13 mouse cellular contexts compared by ENCODE assay signal in genomic region chr11:102610675-102611316, GRCm38 (mm10). TPM values are rescaled to one million over a fixed set of nuclear protein-coding genes. Genes with fewer than 3 reads are reported as not detected.
DNase-seq lines count a peak whose midpoint lies in the region; ATAC-seq and TF ChIP-seq lines count a peak whose summit lies in the region.
"Had no signal": no experiment of that assay in that cellular context is flagged by ENCODE, and none has a peak within 500 bp of the region (broad histone marks: within the 10 kb centered on the region; RNA-seq: fewer than 3 reads in every experiment).

No protein-coding gene starts in this region.

- H3K9ac ChIP-seq in kidney, embryonic 16.5 days (replicated peaks; ENCODE audit: low read length) = peak overlapping the region; percentile 31
- peak overlapping the region; percentile 46 for H3K9ac ChIP-seq in limb, embryonic 14.5 days (ENCODE audit: low read depth, low read length, severe bottlenecking)

- WGBS in kidney, embryonic 16.5 days = 12% methylated on average over 9 of the region's 9 CpGs
- whole genome bisulfite sequencing in embryonic facial prominence, embryonic 10.5 days = 4% methylated on average over 9 of the region's 9 CpGs
- WGBS in forebrain, embryonic 10.5 days = 6% methylated on average over 9 of the region's 9 CpGs
- 13% methylated on average over 9 of the region's 9 CpGs for WGBS in limb, embryonic 14.5 days

- H3K9me3 ChIP-seq in kidney, embryonic 16.5 days (ENCODE audit: low read length) = no peaks in the 10 kb centered on the region
- H3K9me3 ChIP-seq in embryonic facial prominence, embryonic 10.5 days = no peaks in the 10 kb centered on the region
- no peaks in the 10 kb centered on the region for H3K9me3 ChIP-seq in forebrain, embryonic 10.5 days
- H3K9me3 ChIP-seq in limb, embryonic 14.5 days (ENCODE audit: control insufficient read depth, low read length) = no peaks in the 10 kb centered on the region

- H3K36me3 ChIP-seq in kidney, embryonic 16.5 days (ENCODE audit: insufficient read depth, low read length) = no peaks in the 10 kb centered on the region
- peaks cover 13% of the 10 kb centered on the region for H3K36me3 ChIP-seq in embryonic facial prominence, embryonic 10.5 days (replicated peaks)
- H3K36me3 ChIP-seq in forebrain, embryonic 10.5 days (replicated peaks) = peaks cover 18% of the 10 kb centered on the region
- peaks cover 21% of the 10 kb centered on the region for H3K36me3 ChIP-seq in limb, embryonic 14.5 days (ENCODE audit: control insufficient read depth, insufficient read depth, low read length)

- H3K4me3 ChIP-seq in kidney, embryonic 16.5 days (ENCODE audit: low read length) = no peak overlapping the region
- peak overlapping the region; percentile 87 for H3K4me3 ChIP-seq in embryonic facial prominence, embryonic 10.5 days
- peak overlapping the region; percentile 79 for H3K4me3 ChIP-seq in forebrain, embryonic 10.5 days
- 0 out of 2 replicates have a peak overlapping the region, but pooled peaks have one; percentile 4 for H3K4me3 ChIP-seq in limb, embryonic 14.5 days (replicated peaks; ENCODE audit: low read length)

- H3K27ac ChIP-seq in kidney, embryonic 16.5 days (ENCODE audit: low read length) = peak overlapping the region; percentile 26
- H3K27ac ChIP-seq in embryonic facial prominence, embryonic 10.5 days (replicated peaks) = peak overlapping the region; percentile 99
- H3K27ac ChIP-seq in forebrain, embryonic 10.5 days = peak overlapping the region; percentile 99
- H3K27ac ChIP-seq in limb, embryonic 14.5 days (replicated peaks; ENCODE audit: low read depth, low read length) = peak overlapping the region; percentile 82

- H3K27me3 ChIP-seq in kidney, embryonic 16.5 days (ENCODE audit: insufficient read depth, low read length) = no peaks in the 10 kb centered on the region
- no peaks in the 10 kb centered on the region; the same call in 1 of the 2 replicates for H3K27me3 ChIP-seq in embryonic facial prominence, embryonic 10.5 days (replicated peaks; ENCODE audit: low read depth, poor library complexity, severe bottlenecking)
- peaks cover 29% of the 10 kb centered on the region for H3K27me3 ChIP-seq in forebrain, embryonic 10.5 days (ENCODE audit: poor library complexity, severe bottlenecking)
- no peaks in the 10 kb centered on the region for H3K27me3 ChIP-seq in limb, embryonic 14.5 days (ENCODE audit: control insufficient read depth, insufficient read depth, low read length)

- DNase-seq in kidney, postnatal 36 days = no peak
- DNase-seq in embryonic facial prominence, embryonic 10.5 days (ENCODE audit: low spot score) = peak; percentile 71
- peak; percentile 61 for DNase-seq in forebrain, embryonic 10.5 days (ENCODE audit: extremely low spot score, low spot score)
- DNase-seq in limb, embryonic 14.5 days (ENCODE audit: low spot score) = no peak
- no peak for DNase-seq in ovary, postnatal 10 days (ENCODE audit: low spot score)
- no peak for DNase-seq in frontal cortex, postnatal 36 days (ENCODE audit: low spot score in 2 of 2)
- DNase-seq: gastrocnemius, postnatal 14 days had no signal

- ATAC-seq in kidney, embryonic 16.5 days (ENCODE audit: low FRiP score, low TSS enrichment) = peak; percentile 82
- ATAC-seq in limb, embryonic 14.5 days (ENCODE audit: low FRiP score, low read depth) = no peak
- no peak for ATAC-seq in megakaryocyte progenitor cell, adult 5-6 weeks (replicated peaks; ENCODE audit: poor library complexity)
- ATAC-seq: lung, postnatal 0 days had no signal

- peak overlapping the region; percentile 13; the same call in 1 of the 2 replicates for H3K4me2 ChIP-seq in kidney, embryonic 16.5 days (replicated peaks; ENCODE audit: low read depth, low read length)
- peak overlapping the region; percentile 28; the same call in 1 of the 2 replicates for H3K4me2 ChIP-seq in limb, embryonic 14.5 days (replicated peaks; ENCODE audit: low read depth, low read length, severe bottlenecking)

- no peak for TF ChIP-seq POLR2A in limb, embryonic 14.5 days (IDR thresholded peaks at IDR 0.05; ENCODE audit: borderline replicate concordance, extremely low read depth, insufficient read depth, insufficient read length)

- H3K4me1 ChIP-seq in kidney, embryonic 16.5 days (ENCODE audit: insufficient read depth, low read length) = peaks cover 45% of the 10 kb centered on the region
- peaks cover 46% of the 10 kb centered on the region for H3K4me1 ChIP-seq in embryonic facial prominence, embryonic 10.5 days
- peaks cover 56% of the 10 kb centered on the region for H3K4me1 ChIP-seq in forebrain, embryonic 10.5 days
- H3K4me1 ChIP-seq in limb, embryonic 14.5 days (ENCODE audit: control insufficient read depth, insufficient read depth, low read length) = peaks cover 34% of the 10 kb centered on the region

RNA-seq across cellular contexts. Expression of gene Fzd2, which starts 6.6 kb away (rescaled TPM):
- polyA plus RNA-seq in kidney, embryonic 16.5 days (2015; fragmentation: Nextera tagmentation; extraction: Ambion mirVana) = 27.2 and 27.5 TPM in 2 replicates
- polyA plus RNA-seq in embryonic facial prominence, embryonic 10.5 days (2016; fragmentation: Nextera tagmentation; extraction: Ambion mirVana) = 45.8 and 49.0 TPM in 2 replicates
- 39.2 and 42.2 TPM in 2 replicates for polyA plus RNA-seq in forebrain, embryonic 10.5 days (2016; fragmentation: Nextera tagmentation; extraction: Ambion mirVana)
- 163 and 258 TPM in 2 replicates for polyA plus RNA-seq in limb, embryonic 14.5 days (2012; rRNA removed)
- polyA plus RNA-seq in limb, embryonic 14.5 days (2014; fragmentation: Nextera tagmentation; extraction: Ambion mirVana) = 65.5 and 70.7 TPM in 2 replicates
- total RNA-seq in megakaryocyte progenitor cell, adult 5-6 weeks (2015) = not detected in 2 replicates
- total RNA-seq in megakaryocyte progenitor cell, adult 5-6 weeks (2017) = not detected in 2 replicates
- total RNA-seq: common myeloid progenitor, adult 5-6 weeks; MEL had no signal

RNA-seq across cellular contexts. Expression of gene Gm11627, which starts 31.5 kb away (rescaled TPM):
- 7.9 and 10.8 TPM in 2 replicates for polyA plus RNA-seq in kidney, embryonic 16.5 days (2015; fragmentation: Nextera tagmentation; extraction: Ambion mirVana)
- polyA plus RNA-seq in embryonic facial prominence, embryonic 10.5 days (2016; fragmentation: Nextera tagmentation; extraction: Ambion mirVana) = 5.3 and 6.2 TPM in 2 replicates
- polyA plus RNA-seq in forebrain, embryonic 10.5 days (2016; fragmentation: Nextera tagmentation; extraction: Ambion mirVana) = 11.8 and 13.1 TPM in 2 replicates
- polyA plus RNA-seq in limb, embryonic 14.5 days (2012; rRNA removed) = 5.5 and 7.2 TPM in 2 replicates
- 11.4 and 13.2 TPM in 2 replicates for polyA plus RNA-seq in limb, embryonic 14.5 days (2014; fragmentation: Nextera tagmentation; extraction: Ambion mirVana)
- not detected in 2 replicates for total RNA-seq in megakaryocyte progenitor cell, adult 5-6 weeks (2015)
- total RNA-seq in megakaryocyte progenitor cell, adult 5-6 weeks (2017) = not detected in 2 replicates
- total RNA-seq: common myeloid progenitor, adult 5-6 weeks had no signal

RNA-seq across cellular contexts. Expression of gene Meioc, which starts 52.7 kb away (rescaled TPM):
- 0.28 and 0.34 TPM in 2 replicates for polyA plus RNA-seq in kidney, embryonic 16.5 days (2015; fragmentation: Nextera tagmentation; extraction: Ambion mirVana)
- polyA plus RNA-seq in embryonic facial prominence, embryonic 10.5 days (2016; fragmentation: Nextera tagmentation; extraction: Ambion mirVana) = 0.39 and 0.40 TPM in 2 replicates
- polyA plus RNA-seq in forebrain, embryonic 10.5 days (2016; fragmentation: Nextera tagmentation; extraction: Ambion mirVana) = 0.10 and 0.15 TPM in 2 replicates
- 0.68 and 1.2 TPM in 2 replicates for polyA plus RNA-seq in limb, embryonic 14.5 days (2012; rRNA removed)
- polyA plus RNA-seq in limb, embryonic 14.5 days (2014; fragmentation: Nextera tagmentation; extraction: Ambion mirVana) = 0.91 and 1.00 TPM in 2 replicates
- total RNA-seq in megakaryocyte progenitor cell, adult 5-6 weeks (2015) = not detected in 2 replicates
- not detected in 2 replicates for total RNA-seq in megakaryocyte progenitor cell, adult 5-6 weeks (2017)
- total RNA-seq: common myeloid progenitor, adult 5-6 weeks; gastrocnemius, postnatal 14 days; layer of hippocampus, postnatal 10 days; MEL had no signal

RNA-seq across cellular contexts. Expression of gene Gpatch8, which starts 54.6 kb away (rescaled TPM):
- 47.5 and 63.8 TPM in 2 replicates for polyA plus RNA-seq in kidney, embryonic 16.5 days (2015; fragmentation: Nextera tagmentation; extraction: Ambion mirVana)
- polyA plus RNA-seq in embryonic facial prominence, embryonic 10.5 days (2016; fragmentation: Nextera tagmentation; extraction: Ambion mirVana) = 74.6 and 76.7 TPM in 2 replicates
- polyA plus RNA-seq in forebrain, embryonic 10.5 days (2016; fragmentation: Nextera tagmentation; extraction: Ambion mirVana) = 58.7 and 62.3 TPM in 2 replicates
- polyA plus RNA-seq in limb, embryonic 14.5 days (2012; rRNA removed) = 38.2 and 41.1 TPM in 2 replicates
- 43.0 and 54.7 TPM in 2 replicates for polyA plus RNA-seq in limb, embryonic 14.5 days (2014; fragmentation: Nextera tagmentation; extraction: Ambion mirVana)
- 18.1 and 24.4 TPM in 2 replicates for total RNA-seq in megakaryocyte progenitor cell, adult 5-6 weeks (2015)
- 17.4 and 23.5 TPM in 2 replicates for total RNA-seq in megakaryocyte progenitor cell, adult 5-6 weeks (2017)

Comparison
In these comparisons a context has a peak if more than half of its experiments do, and no peak if none do; other contexts are left out.
1. H3K27ac ChIP-seq: peak in every context shown above with its lines; median percentile 99 in embryonic facial prominence, embryonic 10.5 days; 99 in forebrain, embryonic 10.5 days; 82 in limb, embryonic 14.5 days; 26 in kidney, embryonic 16.5 days.
2. DNase-seq: peak in embryonic facial prominence, embryonic 10.5 days (single experiment) and forebrain, embryonic 10.5 days (single experiment); none in kidney, postnatal 36 days (0 of 2), limb, embryonic 14.5 days (single experiment), ovary, postnatal 10 days (single experiment) and frontal cortex, postnatal 36 days (0 of 2).